Mouse (Mus musculus) inflammation-experienced regulatory T-cells, adult 6 months (primary cell): ENCODE data around the gene Pcdh8. TPM values are rescaled to one million over a fixed set of nuclear protein-coding genes. Genes with fewer than 3 reads are reported as not detected.

ENCODE experiments used
- ATAC-seq: one replicate; pipeline ENCODE4 v1.8.0; 2017
- polyA plus RNA-seq, 3 experiments: library from polyadenylated mRNA; unstranded; fragments of 100-300 nt; shearing (Covaris generic); gene quantifications; one replicate each; pipeline ENCODE4 v1.2.1; 2017

Pcdh8 gene
- polyA plus RNA-seq, 3 experiments from 2014 or later, result not detected

DNA sequence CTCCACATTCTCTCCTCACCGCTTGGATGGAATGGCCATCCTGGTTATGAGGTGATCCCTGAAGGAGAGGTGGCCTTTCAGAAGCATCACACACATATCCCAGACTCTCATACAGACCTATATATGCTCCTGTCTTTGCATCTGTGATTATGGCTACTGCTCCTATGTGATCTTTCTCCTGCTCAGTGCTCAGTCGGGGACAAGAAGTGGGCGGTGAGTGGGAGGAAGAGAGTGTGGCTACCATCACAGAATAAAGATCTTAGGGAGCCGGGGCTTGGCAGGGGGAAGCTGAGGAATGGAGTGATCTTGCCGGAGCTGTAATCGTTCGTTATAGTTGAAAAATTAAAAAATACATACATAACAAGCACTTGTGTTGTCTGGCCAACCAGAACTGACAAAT is 17.4 kb downstream of the Pcdh8 start:
- no peak for ATAC-seq

DNA sequence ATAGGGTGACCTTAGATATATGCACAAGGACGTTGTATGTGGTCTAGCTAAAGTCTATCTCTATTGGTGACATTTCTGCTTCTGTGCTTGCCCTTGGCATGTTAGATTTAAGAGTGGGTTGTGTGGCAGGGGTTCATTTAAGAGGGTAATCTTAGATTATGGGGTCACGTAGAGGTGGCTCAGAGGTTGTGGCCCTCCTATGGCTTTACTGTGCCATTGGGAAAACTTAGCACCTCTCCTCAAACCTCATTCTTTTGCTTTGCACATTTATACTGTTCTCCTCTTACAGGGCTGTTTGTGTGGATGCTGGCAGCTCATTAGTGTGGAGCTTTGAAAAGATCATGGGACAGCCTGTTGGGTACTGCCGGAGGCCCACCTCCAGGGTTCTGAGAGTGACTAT is 30.6 kb downstream of the Pcdh8 start:
- ATAC-seq, result no peak

DNA sequence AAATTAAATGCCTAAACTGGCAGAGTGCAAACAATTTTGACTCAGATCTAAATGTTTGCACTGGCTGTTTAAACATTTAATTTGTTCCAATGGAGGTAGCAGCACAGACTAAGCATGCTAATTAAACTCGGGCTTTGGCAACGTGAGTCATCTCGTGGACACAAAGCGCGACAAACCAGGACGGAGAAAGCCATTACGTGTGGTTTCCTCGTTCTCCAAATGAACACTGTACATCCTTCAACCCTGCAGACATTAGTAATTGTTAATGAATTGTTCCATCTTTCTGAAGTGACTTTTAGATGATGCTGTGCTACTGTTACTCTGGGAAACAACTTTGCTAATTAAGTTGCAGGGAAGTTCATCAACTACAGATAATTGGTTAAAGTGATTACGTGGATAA is 32.7 kb downstream of the Pcdh8 start:
- no peak for ATAC-seq

DNA sequence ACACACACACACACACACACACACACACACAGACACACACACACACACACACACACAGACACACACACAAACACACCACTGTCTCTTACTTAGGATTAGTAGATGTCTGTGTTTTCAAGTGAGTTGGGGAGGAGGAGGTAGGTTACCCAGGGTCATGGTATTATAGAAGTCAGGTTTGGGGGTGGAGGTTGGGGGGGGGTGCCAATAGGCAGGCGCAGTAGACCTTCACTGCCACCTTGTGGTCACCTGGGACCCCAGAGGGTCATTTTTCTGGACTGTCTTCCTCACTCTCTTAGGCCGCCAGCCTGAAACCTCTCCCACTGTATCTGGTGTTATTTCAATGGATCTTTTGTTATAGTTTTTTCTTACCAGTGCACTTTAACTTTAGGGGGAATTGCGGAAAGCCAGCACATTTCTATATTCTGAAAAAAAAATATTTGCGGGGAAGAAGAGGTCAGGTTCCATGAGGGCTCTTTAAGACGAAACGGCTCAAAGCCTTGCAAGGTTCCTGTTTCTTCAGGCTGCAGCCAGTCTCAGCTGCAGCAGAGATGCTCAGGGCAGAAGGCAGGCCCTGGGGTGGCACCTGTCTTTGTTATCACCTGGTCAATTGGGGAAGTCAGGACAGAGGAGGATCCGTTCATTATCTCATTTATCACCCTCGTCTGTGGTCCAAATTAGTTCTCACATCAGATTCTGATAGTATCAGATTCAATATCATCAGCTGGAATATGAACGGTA is 33.3 kb downstream of the Pcdh8 start:
- ATAC-seq, result no peak

DNA sequence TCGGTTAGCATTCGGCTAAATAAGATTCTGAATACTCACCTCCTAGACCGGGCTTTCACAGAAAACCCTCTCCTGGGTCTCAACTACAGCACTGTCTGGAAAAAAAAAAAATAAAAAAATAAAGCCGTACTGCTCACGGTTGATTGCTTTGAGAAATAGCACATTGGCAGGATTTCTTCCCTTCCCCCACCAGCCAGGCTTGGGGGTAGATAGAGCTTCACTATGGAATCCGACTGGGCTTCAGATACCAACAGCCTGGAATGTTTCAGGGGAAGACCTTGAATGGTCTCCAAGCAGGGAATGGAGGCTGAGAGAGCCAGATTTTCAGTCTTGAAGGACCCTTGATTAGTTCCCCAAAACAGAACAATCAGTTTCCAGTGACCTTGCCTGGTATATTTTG is 34.3 kb downstream of the Pcdh8 start:
- no peak for ATAC-seq

DNA sequence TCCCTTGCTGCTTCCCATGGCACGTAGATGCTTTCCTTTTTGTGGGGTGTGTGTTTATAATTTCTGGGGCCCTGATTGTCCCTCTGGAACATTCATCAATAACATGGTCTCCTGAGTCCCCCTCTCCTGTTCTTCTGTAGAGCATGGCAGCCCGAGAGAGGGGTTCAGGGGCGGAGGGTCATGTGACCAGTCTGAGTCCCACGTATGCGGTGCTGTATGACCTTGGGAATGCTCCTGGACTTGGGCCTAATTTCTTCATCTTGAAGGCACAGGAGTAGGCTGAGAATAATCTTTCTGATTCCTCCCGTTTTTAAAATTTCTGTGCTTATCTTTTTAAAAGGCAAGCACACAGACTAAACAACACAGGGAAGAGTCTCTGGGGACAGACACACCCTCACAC is 37.6 kb downstream of the Pcdh8 start:
- ATAC-seq, result no peak

DNA sequence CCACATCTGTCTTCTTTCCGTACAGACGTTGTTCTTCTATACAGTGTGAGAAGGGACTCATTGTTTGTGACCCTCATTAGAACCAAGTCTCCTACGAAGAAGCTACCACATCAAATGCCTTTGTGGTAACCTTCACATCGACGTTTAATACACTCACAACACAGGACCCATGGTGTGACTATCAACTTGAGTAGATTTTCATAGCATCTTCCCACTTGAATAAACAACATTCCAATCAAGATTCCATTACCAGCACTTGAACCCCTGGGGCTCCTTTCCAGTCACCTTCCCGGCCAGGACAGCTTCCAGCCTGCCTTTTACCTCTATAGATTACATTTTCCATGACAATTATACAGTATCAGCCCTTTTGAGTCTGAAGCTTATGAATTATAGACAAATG is 42.3 kb downstream of the Pcdh8 start:
- ATAC-seq, result no peak

DNA sequence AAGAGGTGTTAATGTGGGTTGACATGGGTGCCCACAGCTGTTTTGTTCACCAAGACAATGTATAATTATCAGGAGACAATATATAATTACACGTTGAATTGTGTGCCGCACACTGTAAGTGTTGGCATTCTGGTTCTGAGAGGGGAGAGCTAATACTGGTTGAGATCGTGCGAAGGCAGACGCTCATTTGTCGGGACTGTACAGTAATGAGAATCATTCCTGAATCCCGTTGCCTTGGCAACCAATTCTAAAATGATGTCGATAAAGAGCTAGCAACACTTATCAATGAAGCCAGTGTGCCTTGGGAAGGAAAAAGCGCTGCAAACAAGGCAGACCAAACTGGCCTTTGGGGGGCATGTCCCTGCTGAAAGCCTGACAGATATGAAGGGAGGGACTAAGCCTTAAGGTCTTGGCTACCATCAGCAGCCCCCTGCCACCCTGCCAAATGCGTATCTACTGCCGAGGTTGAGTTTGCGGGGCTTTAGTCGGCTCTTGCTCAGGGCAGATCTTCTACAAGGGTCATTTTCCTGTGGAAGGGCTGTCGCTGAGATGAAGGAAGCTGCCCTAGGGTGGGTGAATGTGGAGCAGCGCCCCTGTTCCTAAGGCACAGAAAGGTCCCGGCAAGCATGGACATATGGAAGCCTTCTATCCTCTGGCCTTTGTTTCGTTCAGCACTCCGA is 47.0 kb downstream of the Pcdh8 start:
- no peak for ATAC-seq

DNA sequence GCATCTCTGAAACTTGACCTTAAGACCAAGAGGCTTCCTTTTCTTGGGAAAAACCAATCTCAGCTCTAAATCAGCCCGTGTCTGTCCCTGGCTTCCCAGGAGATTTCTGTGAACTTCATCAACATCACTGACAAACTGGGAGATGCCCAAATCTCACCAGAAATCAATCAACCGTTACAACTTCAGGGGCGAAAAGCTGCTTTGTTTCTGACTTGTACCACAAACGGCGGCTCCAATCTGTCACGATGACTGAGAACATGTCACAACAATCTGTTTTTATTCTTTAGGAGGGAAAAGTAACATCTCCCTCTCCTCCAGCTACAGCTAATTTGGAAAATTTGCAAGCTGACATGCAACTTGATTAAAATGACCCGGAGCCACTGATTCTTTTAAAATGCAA is 48.9 kb downstream of the Pcdh8 start:
- no peak for ATAC-seq

Other genes with a start within 250 kb of the Pcdh8 start
- gene Sugt1, start 183.6 kb downstream of the Pcdh8 start, polyA plus RNA-seq, result 100 to 1,000 TPM; 131 to 226 (median 153) TPM
- not detected for gene Cnmd, start 109.1 kb downstream of the Pcdh8 start, polyA plus RNA-seq
- gene Olfm4, start 212.8 kb upstream of the Pcdh8 start, polyA plus RNA-seq, result not detected